Mouse (Mus musculus) spleen, adult 2 months (tissue): ENCODE data around the gene Id4.

Experiments used
- CTCF ChIP-seq: fragments of 200-500 bp; IDR thresholded peaks from 2 replicates; pipeline ENCODE4 v1.5.1; 2011; ENCODE audit warnings: mild to moderate bottlenecking, inconsistent platforms; ENCODE audit not compliant: insufficient read depth, insufficient read length, insufficient replicate concordance; ENCODE audit errors: extremely low read depth
- POLR2A ChIP-seq: fragments of 200-500 bp; IDR thresholded peaks from 2 replicates; pipeline ENCODE4 v1.6.1; 2011; ENCODE audit warnings: low read depth, low read length, inconsistent platforms

DNA sequence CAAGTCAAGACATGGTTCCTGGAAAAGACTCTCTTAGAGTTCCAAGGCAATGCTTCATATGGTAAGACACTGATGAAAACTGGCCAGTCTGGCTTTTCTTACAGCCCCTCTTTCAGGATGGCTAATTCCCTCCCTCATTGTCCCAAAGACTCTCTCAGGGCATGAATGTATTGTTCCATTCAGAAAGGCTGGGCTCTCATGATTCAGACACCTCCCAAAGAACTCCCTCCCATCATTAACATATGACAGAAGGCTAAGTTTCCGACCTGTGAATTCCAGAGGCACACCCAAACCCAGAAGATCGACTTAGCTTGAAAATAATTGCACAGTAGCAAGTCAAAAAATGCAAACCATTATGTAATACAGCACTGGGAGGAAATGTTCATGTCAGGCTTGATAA, 8.5 kb upstream of the Id4 start:
- no peak for TF ChIP-seq POLR2A
- TF ChIP-seq CTCF = no peak
